Mouse (Mus musculus) granulocyte monocyte progenitor cell, adult 5-6 weeks (primary cell): ENCODE measurements at regions not wholly inside any gene's neighbourhood (a gene's known extent, or its start where the extent isn't known, plus 50 kb on each side); places are given as distances from the start of the nearest gene placed in this dataset.

Experiments
- ATAC-seq: replicated peaks from 2 replicates; pipeline ENCODE4 v1.8.0; 2016; ENCODE audit warnings: mild to moderate bottlenecking, moderate TSS enrichment, inconsistent platforms; ENCODE audit not compliant: poor library complexity, severe bottlenecking

DNA sequence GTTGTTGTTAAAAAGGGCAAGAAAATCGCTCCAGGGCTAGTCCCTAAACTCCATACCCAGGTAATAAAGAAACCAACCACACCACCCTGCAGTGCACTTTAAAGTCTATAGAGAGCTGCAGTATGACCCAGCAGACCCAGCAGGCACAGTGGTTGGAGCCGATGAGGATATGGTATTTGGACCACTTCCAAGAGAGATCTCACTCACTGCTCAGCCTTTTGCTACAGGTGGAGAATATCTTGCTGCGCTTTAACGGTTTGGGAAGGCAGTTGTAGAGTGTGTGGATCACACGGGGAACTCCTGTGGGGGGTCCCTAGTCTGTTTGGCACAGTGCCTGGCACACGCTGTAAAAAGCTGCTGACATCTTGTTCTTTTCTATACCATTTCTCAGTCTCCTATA, 145.9 kb downstream of the Foxo1 start:
- ATAC-seq, result no peak

DNA sequence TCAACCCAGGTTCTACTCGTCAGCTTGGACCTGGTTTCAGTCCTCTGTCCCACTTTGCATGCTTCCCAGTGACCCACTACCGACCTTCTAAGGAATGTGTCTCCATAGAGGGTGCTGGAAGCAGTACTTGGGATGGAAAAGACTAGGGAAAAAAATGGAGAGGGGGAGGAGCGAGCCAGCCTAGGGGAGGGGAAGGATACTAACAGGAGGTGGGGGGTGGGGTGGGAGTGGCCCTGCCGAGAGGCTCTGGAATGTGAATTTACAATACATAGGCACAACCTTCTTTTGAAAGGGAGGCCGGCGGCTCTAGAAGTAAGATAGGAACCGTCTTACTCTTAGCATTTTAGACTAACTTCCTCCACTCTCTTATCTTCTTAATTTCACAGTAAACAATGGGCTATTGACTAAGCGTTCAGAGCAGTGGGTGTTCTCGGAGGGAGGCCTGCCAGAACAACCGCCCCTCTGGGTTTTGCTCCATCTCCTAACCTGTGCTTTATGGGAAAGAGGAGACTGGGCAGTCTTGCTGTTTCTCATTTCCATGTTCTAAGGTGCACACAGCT, 145.1 kb downstream of the Foxo1 start:
- no peak for ATAC-seq

DNA sequence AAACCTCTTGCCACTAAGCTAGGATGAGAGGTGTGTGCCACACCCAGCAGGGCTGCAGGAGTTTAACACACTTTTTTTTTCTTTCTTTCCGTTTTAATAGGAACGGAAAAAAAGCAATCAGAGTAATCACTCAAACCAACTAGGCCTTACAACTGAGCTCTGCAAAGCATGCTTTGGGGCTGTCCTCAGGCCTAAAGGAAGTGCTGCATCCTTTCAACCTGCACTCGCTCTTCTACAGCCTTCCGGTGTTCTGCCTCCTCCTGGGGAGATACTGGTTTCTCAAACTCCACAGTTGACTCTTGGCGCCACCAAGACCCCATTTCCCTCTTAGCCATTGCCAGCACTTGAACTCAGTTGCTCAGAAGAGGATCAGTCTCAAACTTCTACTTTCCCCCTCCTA, 143.2 kb downstream of the Foxo1 start:
- ATAC-seq, result no peak

DNA sequence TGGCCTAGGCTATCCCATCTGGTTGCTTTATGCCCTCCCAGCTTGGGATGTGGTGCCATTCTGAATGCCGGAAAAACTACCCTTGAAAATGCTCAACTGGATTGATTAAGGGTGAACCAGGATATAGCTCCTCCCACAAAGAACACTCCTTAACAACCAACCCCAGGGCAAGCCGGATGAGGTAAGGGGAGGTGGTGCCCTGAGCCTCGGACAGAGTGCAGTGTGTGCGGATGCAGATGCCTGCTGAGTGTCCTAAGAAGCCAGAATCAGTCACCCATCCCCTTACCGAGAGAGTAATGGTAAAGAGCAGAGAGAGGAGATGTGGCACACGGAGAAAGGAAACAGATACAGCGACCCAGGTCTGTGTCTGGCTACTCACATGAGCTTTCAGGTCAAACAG, 141.3 kb downstream of the Foxo1 start:
- no peak for ATAC-seq

DNA sequence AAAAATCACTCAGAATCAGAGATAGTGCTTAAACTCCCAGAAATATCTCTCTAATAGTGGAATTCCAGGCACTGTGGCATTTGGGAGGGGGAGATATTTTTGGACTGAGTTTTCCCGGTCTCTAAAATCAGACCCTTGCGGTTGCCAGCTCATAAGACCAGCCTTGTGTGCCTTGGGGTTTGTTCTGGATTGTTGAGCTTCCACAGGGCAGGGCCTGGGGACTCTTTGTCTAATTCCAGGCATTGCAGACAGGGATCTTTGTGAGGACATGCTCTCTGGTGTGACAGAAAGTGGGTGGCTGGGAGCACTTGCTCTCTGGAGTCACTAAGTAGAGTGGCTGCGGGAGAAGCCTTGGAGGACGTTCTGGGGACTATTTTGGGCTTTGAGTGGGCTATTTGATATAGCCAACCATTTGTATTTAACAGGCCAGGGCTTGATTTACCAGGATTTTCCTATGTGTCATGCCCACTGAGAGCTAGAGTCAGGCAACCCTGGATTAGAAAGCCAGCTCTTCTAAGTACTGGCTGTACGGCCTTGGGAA, 138.7 kb downstream of the Foxo1 start:
- no peak for ATAC-seq

DNA sequence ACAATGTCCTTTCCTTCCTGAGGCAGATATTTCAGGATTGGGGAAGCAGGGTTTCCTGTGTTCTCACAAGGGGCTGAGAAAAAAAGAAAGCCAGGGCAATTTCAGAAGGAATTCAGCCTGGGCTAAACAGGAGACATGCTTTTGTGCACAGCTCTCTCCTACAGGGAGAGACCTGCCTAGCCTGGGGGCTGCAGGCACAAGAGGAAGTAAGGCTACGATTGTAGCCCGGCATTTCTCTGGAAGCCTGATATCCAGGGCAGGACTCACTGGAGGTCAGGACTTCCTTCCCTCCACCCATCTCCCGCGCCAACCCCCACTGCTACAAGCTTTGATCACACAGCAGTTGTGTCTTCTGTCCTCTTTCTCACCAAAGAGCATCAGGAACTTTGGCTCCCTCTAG, 136.5 kb downstream of the Foxo1 start:
- ATAC-seq, result no peak; the same call in 1 of the 2 replicates

DNA sequence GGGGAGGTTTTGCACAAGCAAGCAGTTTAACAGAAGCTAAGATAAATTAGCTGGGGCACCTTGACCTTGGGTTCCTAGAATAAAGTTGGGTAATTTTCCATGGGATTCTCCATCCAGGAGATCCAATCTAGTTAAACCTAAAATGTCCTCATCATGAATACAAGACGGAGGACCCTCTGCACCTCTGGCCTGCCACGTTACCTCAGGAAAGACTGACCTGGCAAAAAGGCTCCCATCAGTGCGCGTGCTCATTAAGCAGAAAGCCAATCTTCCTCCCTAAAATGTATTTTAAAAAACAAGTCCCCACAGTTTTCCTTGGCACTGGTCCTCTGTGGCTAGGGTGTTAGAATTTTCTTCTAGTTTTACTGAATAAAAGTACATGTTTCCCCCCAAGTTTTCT, 134.9 kb downstream of the Foxo1 start:
- ATAC-seq, result no peak
